Mouse (Mus musculus) forebrain, embryonic 14.5 days (tissue): ENCODE data around the gene Olfr273. TPM values are rescaled to one million over a fixed set of nuclear protein-coding genes. Genes with fewer than 3 reads are reported as not detected.
A peak's percentile ranks its signal among the peaks of the same experiment; 100 is the strongest.
"Not testable (repeated sequence)": the region's sequence is repeated elsewhere in the genome, so short reads cannot be mapped to it uniquely, and the experiment has no call there.

Experiments used
- ATAC-seq: fragments of 200-750 bp; cut with Nextera tagmentation; 2 replicates; pipeline ENCODE4 v1.8.0; 2017; ENCODE audit warnings: mild to moderate bottlenecking, moderate library complexity
- DNase-seq: peaks from one replicate; pipeline ENCODE4 v3.0.0-alpha.2; 2015; ENCODE audit warnings: low spot score
- H3K27ac ChIP-seq: fragments of 300-500 bp; sonication (generic); 2 replicates; pipeline ENCODE4 v1.5.1; 2014; ENCODE audit warnings: low read depth, mild to moderate bottlenecking, control low read depth, low read length, moderate library complexity
- H3K27me3 ChIP-seq: fragments of 300-500 bp; sonication (generic); replicated peaks from 2 replicates; pipeline ENCODE4 v1.6.1; 2014; ENCODE audit warnings: low read length, control low read depth, mixed read lengths; ENCODE audit not compliant: control insufficient read depth, insufficient read depth
- H3K36me3 ChIP-seq: fragments of 300-500 bp; sonication (generic); 2 replicates; pipeline ENCODE4 v1.6.1; 2014; ENCODE audit warnings: low read length, control low read depth; ENCODE audit not compliant: control insufficient read depth, insufficient read depth
- H3K4me1 ChIP-seq: fragments of 300-500 bp; sonication (generic); 2 replicates; pipeline ENCODE4 v1.6.1; 2014; ENCODE audit warnings: antibody characterized with exemption, low read length, control low read depth; ENCODE audit not compliant: control insufficient read depth, insufficient read depth
- H3K4me2 ChIP-seq: fragments of 300-500 bp; sonication (generic); 2 replicates; pipeline ENCODE4 v1.6.1; 2014; ENCODE audit warnings: mild to moderate bottlenecking, control low read depth, low read length
- H3K4me3 ChIP-seq: fragments of 300-500 bp; sonication (generic); 2 replicates; pipeline ENCODE4 v1.5.1; 2014; ENCODE audit warnings: low read depth, low read length, control low read depth
- H3K9ac ChIP-seq: fragments of 300-500 bp; sonication (generic); 2 replicates; pipeline ENCODE4 v1.6.1; 2014; ENCODE audit warnings: mild to moderate bottlenecking, low read length, control low read depth, moderate library complexity
- H3K9me3 ChIP-seq: fragments of 300-500 bp; sonication (generic); replicated peaks from 2 replicates; pipeline ENCODE4 v1.6.1; 2016; ENCODE audit warnings: low read length, control low read depth, mixed read lengths; ENCODE audit not compliant: control insufficient read depth
- WGBS: fragments of 180-500 bp; shearing (Covaris S2); extraction: QIAGEN DNeasy Blood & Tissue Kit; methylation state at CpG from one replicate; pipeline ENCODE4 v1.1.7; 2014; 5-methylcytosine and 5-hydroxymethylcytosine counted together
- polyA plus RNA-seq: library from polyadenylated mRNA; unstranded; fragments of >200 nt; fragmentation: Nextera tagmentation; extraction: Ambion mirVana; gene quantifications from 2 replicates; pipeline ENCODE4 v1.2.1, GENCODE M21; 2014

Gene Olfr273
- not detected in 2 replicates for polyA plus RNA-seq

- Histone ChIP-seq H3K36me3 (no peaks in the 10 kb centered on the region), H3K4me1 (no peaks in the 10 kb centered on the region), H3K9me3 (no peaks in the 10 kb centered on the region), H3K27me3 (no peaks in the 10 kb centered on the region), H3K4me3 (no peak within 1 kb of the TSS), H3K9ac (no peak within 1 kb of the TSS), H3K4me2 (no peak within 1 kb of the TSS), H3K27ac (no peak within 1 kb of the TSS)
- 81% methylated on average over 1 of the region's 1 CpGs for WGBS
- DNase-seq (no peak), ATAC-seq (no peak)
Measured at GRCm38 (mm10) chr4:52859136-52859535, at the start of gene Olfr273. TSS of gene Olfr273 (minus strand) at chr4:52859236.

GRCm38 (mm10) chr4:52864156-52864555, 5.1 kb upstream of the Olfr273 start:
- H3K27ac ChIP-seq, result no peak overlapping the region
- WGBS, result 94% methylated on average over 9 of the region's 9 CpGs

GRCm38 (mm10) chr4:52849672-52850071, 9.4 kb downstream of the Olfr273 start:
- 80% methylated on average over 5 of the region's 5 CpGs for WGBS
- H3K4me1 ChIP-seq, result no peaks in the 10 kb centered on the region
- H3K27me3 ChIP-seq, result no peaks in the 10 kb centered on the region
- DNase-seq, result peak; percentile 15
- H3K36me3 ChIP-seq, result no peaks in the 10 kb centered on the region
- no peak overlapping the region for H3K4me3 ChIP-seq
- H3K27ac ChIP-seq, result no peak overlapping the region
- no peak overlapping the region for H3K9ac ChIP-seq
- H3K9me3 ChIP-seq, result no peaks in the 10 kb centered on the region
- ATAC-seq, result no peak
- H3K4me2 ChIP-seq, result no peak overlapping the region

More at GRCm38 (mm10) chr4:52864156-52864555, 5.1 kb upstream of the Olfr273 start:
- H3K4me3 ChIP-seq, result no peak overlapping the region
- no peaks in the 10 kb centered on the region for H3K36me3 ChIP-seq
- DNase-seq (no peak), ATAC-seq (no peak)
- no peak overlapping the region for H3K4me2 ChIP-seq
- no peaks in the 10 kb centered on the region for H3K4me1 ChIP-seq
- no peaks in the 10 kb centered on the region for H3K27me3 ChIP-seq
- no peaks in the 10 kb centered on the region for H3K9me3 ChIP-seq
- H3K9ac ChIP-seq, result no peak overlapping the region

- no peak overlapping the region for H3K27ac ChIP-seq
- peak; percentile 71 for ATAC-seq
- H3K4me1 ChIP-seq, result no peaks in the 10 kb centered on the region
- H3K4me3 ChIP-seq, result no peak overlapping the region
- 23% methylated on average over 4 of the region's 4 CpGs for WGBS
- peak; percentile 63 for DNase-seq
- H3K9me3 ChIP-seq, result no peaks in the 10 kb centered on the region
- no peak overlapping the region for H3K9ac ChIP-seq
- H3K27me3 ChIP-seq, result no peaks in the 10 kb centered on the region
- H3K36me3 ChIP-seq, result no peaks in the 10 kb centered on the region
- H3K4me2 ChIP-seq, result no peak overlapping the region
Measured at GRCm38 (mm10) chr4:52849039-52849635, 9.9 kb downstream of the Olfr273 start.

- H3K36me3 ChIP-seq, ATAC-seq, H3K4me2 ChIP-seq, H3K9ac ChIP-seq, H3K27ac ChIP-seq, DNase-seq, H3K4me1 ChIP-seq, H3K9me3 ChIP-seq, H3K27me3 ChIP-seq, H3K4me3 ChIP-seq: not testable (repeated sequence)
- 63% methylated on average over 1 of the region's 1 CpGs for WGBS
Measured at GRCm38 (mm10) chr4:52845411-52845810, 13.6 kb downstream of the Olfr273 start.

GRCm38 (mm10) chr4:52821375-52821774, 37.7 kb downstream of the Olfr273 start:
- ATAC-seq (no peak), DNase-seq (no peak)
- Histone ChIP-seq H3K4me2 (no peak overlapping the region), H3K27me3 (no peaks in the 10 kb centered on the region), H3K9me3 (no peaks in the 10 kb centered on the region), H3K4me3 (no peak overlapping the region), H3K4me1 (no peaks in the 10 kb centered on the region), H3K36me3 (no peaks in the 10 kb centered on the region), H3K9ac (no peak overlapping the region), H3K27ac (no peak overlapping the region)
- WGBS, result 97% methylated on average over 11 of the region's 11 CpGs

- Histone ChIP-seq H3K27ac (no peak within 1 kb of the TSS), H3K27me3 (no peaks in the 10 kb centered on the region), H3K9ac (no peak within 1 kb of the TSS), H3K4me2 (no peak within 1 kb of the TSS), H3K9me3 (no peaks in the 10 kb centered on the region), H3K4me3 (no peak within 1 kb of the TSS), H3K36me3 (no peaks in the 10 kb centered on the region), H3K4me1 (no peaks in the 10 kb centered on the region)
- no peak for ATAC-seq
- DNase-seq, result no peak
- 90% methylated on average over 2 of the region's 2 CpGs for WGBS
Measured at GRCm38 (mm10) chr4:52814304-52814703, 44.7 kb downstream of the Olfr273 start, which contains the start of gene Olfr275. TSS of gene Olfr275 (plus strand) at chr4:52814604.

GRCm38 (mm10) chr4:52811871-52812270, 47.2 kb downstream of the Olfr273 start:
- no peaks in the 10 kb centered on the region for H3K36me3 ChIP-seq
- H3K27me3 ChIP-seq, result no peaks in the 10 kb centered on the region
- ATAC-seq (no peak), DNase-seq (peak; percentile 59)
- H3K27ac ChIP-seq, result no peak overlapping the region
- WGBS, result 47% methylated on average over 2 of the region's 2 CpGs
- no peak overlapping the region for H3K4me3 ChIP-seq
- no peaks in the 10 kb centered on the region for H3K9me3 ChIP-seq
- no peaks in the 10 kb centered on the region for H3K4me1 ChIP-seq
- no peak overlapping the region for H3K4me2 ChIP-seq
- H3K9ac ChIP-seq, result no peak overlapping the region
